Mouse (Mus musculus) layer of hippocampus, adult 9-11 months (tissue): Measurements from ENCODE around the gene S1pr3.

Experiments used
- DNase-seq: peaks from one replicate; pipeline ENCODE4 v3.0.0; 2022

S1pr3 gene

DNA sequence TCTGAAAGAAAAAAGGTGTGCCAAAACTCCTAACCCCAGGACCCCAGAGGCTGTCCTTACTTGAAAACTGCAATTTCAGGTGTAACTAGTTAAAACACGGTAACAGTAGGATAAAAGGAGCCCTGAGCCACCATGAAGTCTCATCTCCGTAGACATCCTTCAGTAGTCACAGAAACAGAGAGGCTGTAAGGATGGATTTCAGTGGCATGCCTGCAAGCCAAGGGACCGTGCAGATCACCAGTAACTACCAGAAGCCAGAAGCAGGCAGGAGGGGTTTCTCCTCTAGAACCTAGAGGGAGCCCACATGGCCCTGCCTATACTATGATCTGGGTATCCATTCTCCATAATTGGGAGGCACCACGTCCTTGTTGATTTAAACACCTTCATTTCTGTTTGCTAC is 55.9 kb downstream of the S1pr3 start:
- no peak for DNase-seq

DNA sequence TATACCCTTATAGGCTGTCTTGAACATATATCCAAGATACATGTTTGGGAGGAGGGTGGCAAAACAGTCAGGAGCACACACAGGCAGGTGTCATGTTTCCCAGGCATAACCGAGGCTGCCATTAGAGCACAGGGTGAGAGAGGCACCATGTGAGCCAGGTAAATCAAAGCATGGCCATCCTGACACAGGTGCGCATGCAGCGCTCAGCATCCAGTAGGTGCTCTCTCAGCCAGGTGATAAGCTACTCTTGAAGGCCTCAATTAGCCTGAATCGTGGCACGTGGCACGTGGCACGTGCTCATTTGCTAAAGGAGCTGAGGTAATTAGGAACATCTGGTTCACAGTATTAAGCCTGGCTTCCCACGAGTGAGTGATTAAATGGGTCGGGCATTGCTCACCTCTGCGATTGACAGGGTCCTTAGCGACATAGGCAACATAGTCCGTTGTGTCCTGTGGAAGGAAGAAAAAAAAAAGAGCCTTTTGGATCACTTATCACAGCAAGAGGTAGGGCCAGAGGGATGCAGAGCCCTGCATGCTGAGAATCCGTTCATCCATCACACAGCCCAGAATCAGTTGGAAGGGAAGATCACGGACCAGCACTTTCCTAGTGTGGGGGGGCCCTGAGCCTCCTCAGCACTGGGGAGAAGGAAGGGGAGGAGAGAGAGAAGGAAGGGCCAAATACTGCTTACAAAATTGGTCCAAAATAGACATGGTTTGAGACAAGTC is 57.8 kb downstream of the S1pr3 start:
- no peak for DNase-seq

DNA sequence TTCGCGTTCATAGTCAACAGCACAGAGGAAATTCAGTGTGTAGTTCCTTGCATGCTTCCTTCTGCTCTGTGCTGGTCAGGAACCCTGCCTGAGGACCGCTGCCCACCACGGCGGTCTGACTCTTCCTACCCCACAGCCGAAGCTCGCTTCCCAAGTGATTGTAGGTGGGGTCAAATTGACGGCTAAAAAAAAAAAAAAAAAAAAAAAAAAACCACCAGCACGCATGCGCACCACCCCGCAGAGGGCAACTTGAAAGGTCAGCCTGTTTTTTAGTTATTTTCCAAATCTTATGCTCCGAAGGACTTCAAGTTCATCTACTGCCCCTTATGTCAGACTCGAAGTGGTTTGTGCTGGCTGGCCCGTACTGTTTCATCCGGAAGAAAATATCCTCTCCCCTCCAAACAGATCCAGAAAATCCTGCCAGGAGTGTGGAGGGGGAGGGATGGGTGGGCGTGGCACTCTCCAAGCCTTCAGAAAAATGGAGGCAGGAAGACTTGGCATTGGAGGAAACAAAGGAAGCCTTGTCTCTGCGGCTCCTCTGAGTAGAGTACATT is 60.3 kb downstream of the S1pr3 start:
- DNase-seq, result no peak
